Mouse (Mus musculus): ENCODE measurements around the gene Pbld1. TPM values are rescaled to one million over a fixed set of nuclear protein-coding genes. Genes with fewer than 3 reads are reported as not detected.
"Not testable (repeated sequence)": the region's sequence is repeated elsewhere in the genome, so short reads cannot be mapped to it uniquely, and the experiment has no call there.

Pbld1 gene
- polyA plus RNA-seq, 1 experiment from 2014 or later = 0.75 TPM

DNA sequence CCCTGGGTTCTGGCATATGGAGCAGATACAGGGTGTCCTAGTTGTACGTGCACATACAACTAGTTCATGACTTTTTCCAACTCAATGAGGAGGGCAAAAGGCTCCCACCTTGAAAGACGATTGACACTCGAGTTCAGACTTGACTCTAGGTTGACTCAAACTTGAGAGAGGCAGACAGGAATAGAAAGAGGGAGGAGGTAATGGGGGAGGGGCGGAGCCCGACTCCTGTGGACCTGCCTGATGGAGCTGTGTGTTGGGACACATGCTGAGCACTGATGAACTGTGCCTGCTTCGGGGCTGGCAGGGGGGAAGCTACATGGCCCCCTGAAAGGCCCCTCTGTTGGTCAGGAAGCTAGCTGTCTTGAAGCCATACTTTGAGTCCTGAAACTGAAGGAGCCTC is 7.0 kb upstream of the Pbld1 start:
- Histone ChIP-seq H3K4me3 (ENCODE audit: low read length) (no peak overlapping the region), H3K9me3 (ENCODE audit: control insufficient read depth, low read length) (no peaks in the 10 kb centered on the region), H3K27ac (ENCODE audit: low read depth, low read length) (no peak overlapping the region), H3K36me3 (ENCODE audit: control insufficient read depth, insufficient read depth, low read length) (no peaks in the 10 kb centered on the region), H3K9ac (ENCODE audit: low read depth, low read length) (no peak overlapping the region), H3K27me3 (replicated peaks; ENCODE audit: control insufficient read depth, insufficient read depth, low read length) (no peaks in the 10 kb centered on the region), H3K4me2 (ENCODE audit: low read length) (no peak overlapping the region), H3K4me1 (ENCODE audit: control insufficient read depth, insufficient read depth, low read depth, low read length) (no peaks in the 10 kb centered on the region)
- ATAC-seq = no peak
- 65% methylated on average over 6 of the region's 6 CpGs for WGBS

DNA sequence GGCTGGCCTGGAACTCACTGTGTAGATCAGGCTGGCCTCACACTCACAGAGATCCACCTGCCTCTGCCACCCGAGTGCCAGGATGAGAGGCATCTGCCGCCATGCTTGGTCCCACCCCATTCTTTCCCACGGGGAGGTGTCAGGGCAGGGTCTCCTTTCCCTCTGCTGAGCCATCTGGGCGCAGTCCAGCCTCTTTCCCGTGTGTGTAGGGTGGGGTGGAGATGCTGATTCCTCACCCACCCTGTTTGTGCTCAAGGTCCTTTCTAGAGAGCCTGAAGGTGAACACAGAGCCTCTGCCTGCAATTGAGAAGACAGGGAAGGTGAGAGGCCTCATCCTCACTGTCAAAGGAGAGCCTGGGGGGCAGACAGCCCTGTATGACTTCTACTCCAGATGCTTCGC is 5.9 kb upstream of the Pbld1 start:
- ATAC-seq; H3K9ac ChIP-seq (ENCODE audit: low read depth, low read length); H3K4me2 ChIP-seq (ENCODE audit: low read length); H3K4me1 ChIP-seq (ENCODE audit: control insufficient read depth, insufficient read depth, low read depth, low read length); H3K4me3 ChIP-seq (ENCODE audit: low read length); H3K36me3 ChIP-seq (ENCODE audit: control insufficient read depth, insufficient read depth, low read length); H3K9me3 ChIP-seq (ENCODE audit: control insufficient read depth, low read length); H3K27me3 ChIP-seq (replicated peaks; ENCODE audit: control insufficient read depth, insufficient read depth, low read length); H3K27ac ChIP-seq (ENCODE audit: low read depth, low read length): not testable (repeated sequence)
- WGBS = 90% methylated on average over 6 of the region's 6 CpGs

DNA sequence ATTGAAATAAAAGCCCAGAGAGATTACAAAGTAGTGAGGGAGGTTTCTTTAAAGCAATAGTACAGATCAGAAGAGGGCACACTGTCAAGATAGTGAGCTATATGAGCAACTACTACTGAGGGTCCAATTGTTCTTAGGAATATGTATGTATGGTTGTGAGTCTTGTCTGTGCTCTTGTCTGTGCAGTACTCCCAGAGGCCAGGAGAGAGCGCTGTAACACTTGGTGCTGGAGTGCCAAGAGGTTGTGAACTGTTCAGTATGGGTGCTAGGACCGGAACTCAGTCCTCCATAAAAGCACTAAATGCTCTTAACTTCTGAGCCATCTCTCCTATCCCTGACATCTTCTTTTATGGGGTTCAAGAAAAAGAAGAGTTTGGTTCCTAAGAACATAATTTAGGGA is 5.4 kb upstream of the Pbld1 start:
- no peak overlapping the region for H3K4me2 ChIP-seq (ENCODE audit: low read length)
- H3K36me3 ChIP-seq (ENCODE audit: control insufficient read depth, insufficient read depth, low read length) = no peaks in the 10 kb centered on the region
- H3K4me3 ChIP-seq (ENCODE audit: low read length) = no peak overlapping the region
- no peaks in the 10 kb centered on the region for H3K27me3 ChIP-seq (replicated peaks; ENCODE audit: control insufficient read depth, insufficient read depth, low read length)
- H3K4me1 ChIP-seq (ENCODE audit: control insufficient read depth, insufficient read depth, low read depth, low read length) = no peaks in the 10 kb centered on the region
- H3K9ac ChIP-seq (ENCODE audit: low read depth, low read length) = no peak overlapping the region
- ATAC-seq = no peak
- H3K9me3 ChIP-seq (ENCODE audit: control insufficient read depth, low read length) = no peaks in the 10 kb centered on the region
- H3K27ac ChIP-seq (ENCODE audit: low read depth, low read length) = no peak overlapping the region
- WGBS = 76% methylated on average over 2 of the region's 2 CpGs

DNA sequence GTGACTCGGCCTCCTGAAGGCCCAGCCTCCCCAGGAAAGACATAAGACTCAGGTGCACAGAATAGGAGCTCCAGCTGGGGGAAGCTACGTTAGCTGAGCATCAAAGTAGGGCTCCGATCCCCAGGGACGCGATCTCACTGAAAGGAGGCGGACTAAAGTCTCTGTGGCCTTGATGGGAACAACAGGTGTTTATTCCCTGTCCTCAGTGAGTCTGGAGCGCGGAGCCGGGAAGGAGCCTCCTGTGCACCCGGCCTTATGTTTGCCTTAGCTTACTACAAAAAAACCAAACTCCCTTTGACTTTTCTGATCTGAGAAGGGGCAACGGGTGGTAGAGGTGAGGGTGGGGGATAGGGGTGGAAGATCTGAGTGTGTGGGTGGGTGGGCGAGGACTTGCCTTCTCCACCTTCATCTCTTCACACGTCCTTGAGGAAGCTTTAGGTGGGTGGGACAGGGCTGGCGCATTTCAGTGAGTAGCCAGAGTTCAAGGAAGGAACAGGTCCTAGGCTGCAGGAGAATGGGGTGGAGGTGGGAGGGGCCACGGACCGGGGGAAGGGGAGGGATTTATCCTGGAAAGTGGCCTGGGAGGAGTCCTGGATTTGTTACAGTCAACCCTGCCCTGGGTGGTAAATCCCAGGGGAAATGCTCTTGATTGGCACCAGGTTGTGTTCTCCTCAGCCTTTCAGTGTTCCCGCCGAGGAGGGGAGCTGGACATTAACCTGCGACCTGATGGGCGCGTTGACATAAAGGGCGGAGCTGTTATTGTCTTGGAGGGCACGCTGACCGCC is 2.8 kb upstream of the Pbld1 start:
- 36% methylated on average over 24 of the region's 24 CpGs for WGBS

DNA sequence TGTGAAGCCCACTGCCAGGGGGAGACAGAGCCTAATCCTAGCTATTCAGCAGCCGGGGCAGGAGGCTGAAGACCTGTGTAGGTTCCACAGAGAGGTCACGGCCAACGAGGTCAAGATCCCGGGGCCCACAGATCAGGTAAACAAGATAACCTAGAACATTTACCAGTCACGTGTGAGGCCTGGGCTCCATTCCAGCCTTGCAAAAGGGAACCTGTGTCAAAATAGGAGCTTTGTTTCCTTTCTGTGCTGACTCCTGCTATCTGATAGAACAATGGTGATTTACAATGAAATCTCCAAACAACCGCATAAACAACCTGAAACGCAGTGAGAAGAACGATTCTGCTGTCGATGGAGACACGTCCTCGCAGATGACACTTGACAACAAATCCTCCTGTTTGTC is 444 bp downstream of the Pbld1 start:
- no peak overlapping the region for H3K9ac ChIP-seq (ENCODE audit: low read depth, low read length)
- no peak overlapping the region for H3K27ac ChIP-seq (ENCODE audit: low read depth, low read length)
- no peaks in the 10 kb centered on the region for H3K4me1 ChIP-seq (ENCODE audit: control insufficient read depth, insufficient read depth, low read depth, low read length)
- ATAC-seq = no peak
- no peaks in the 10 kb centered on the region for H3K36me3 ChIP-seq (ENCODE audit: control insufficient read depth, insufficient read depth, low read length)
- no peak overlapping the region for H3K4me2 ChIP-seq (ENCODE audit: low read length)
- H3K9me3 ChIP-seq (ENCODE audit: control insufficient read depth, low read length) = no peaks in the 10 kb centered on the region
- H3K27me3 ChIP-seq (replicated peaks; ENCODE audit: control insufficient read depth, insufficient read depth, low read length) = no peaks in the 10 kb centered on the region
- H3K4me3 ChIP-seq (ENCODE audit: low read length) = no peak overlapping the region
- 74% methylated on average over 11 of the region's 11 CpGs for WGBS

More for the DNA sequence above, 2.8 kb upstream of the Pbld1 start:
- no peak overlapping the region for H3K9ac ChIP-seq (ENCODE audit: low read depth, low read length)
- H3K4me1 ChIP-seq (ENCODE audit: control insufficient read depth, insufficient read depth, low read depth, low read length) = no peaks in the 10 kb centered on the region
- no peak overlapping the region for H3K27ac ChIP-seq (ENCODE audit: low read depth, low read length)
- ATAC-seq = no peak
- H3K36me3 ChIP-seq (ENCODE audit: control insufficient read depth, insufficient read depth, low read length) = no peaks in the 10 kb centered on the region
- no peak overlapping the region for H3K4me2 ChIP-seq (ENCODE audit: low read length)
- H3K27me3 ChIP-seq (replicated peaks; ENCODE audit: control insufficient read depth, insufficient read depth, low read length) = no peaks in the 10 kb centered on the region
- no peak overlapping the region for H3K4me3 ChIP-seq (ENCODE audit: low read length)
- no peaks in the 10 kb centered on the region for H3K9me3 ChIP-seq (ENCODE audit: control insufficient read depth, low read length)

DNA sequence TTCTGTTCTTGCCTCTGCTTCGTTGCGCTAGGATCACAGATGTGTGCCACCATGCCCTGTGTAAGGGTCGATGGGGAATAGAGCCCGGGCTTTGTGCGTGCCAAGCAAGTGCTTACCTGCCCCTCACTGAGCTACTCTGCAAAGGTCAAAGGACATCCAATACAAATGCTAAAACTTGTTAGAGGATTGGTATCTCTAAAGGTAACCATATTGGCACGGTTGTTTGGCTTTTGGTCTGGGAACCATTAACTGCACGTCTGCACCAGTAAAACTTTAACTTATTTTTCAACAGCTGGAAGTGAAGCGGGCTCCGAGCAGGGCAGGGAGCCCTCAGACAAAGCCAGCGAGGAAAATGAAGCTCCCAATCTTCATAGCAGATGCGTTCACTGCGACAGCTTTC is 1.3 kb downstream of the Pbld1 start:
- Histone ChIP-seq H3K27ac (ENCODE audit: low read depth, low read length) (no peak overlapping the region), H3K27me3 (replicated peaks; ENCODE audit: control insufficient read depth, insufficient read depth, low read length) (no peaks in the 10 kb centered on the region), H3K9me3 (ENCODE audit: control insufficient read depth, low read length) (no peaks in the 10 kb centered on the region), H3K4me3 (ENCODE audit: low read length) (no peak overlapping the region), H3K4me2 (ENCODE audit: low read length) (no peak overlapping the region), H3K36me3 (ENCODE audit: control insufficient read depth, insufficient read depth, low read length) (no peaks in the 10 kb centered on the region), H3K9ac (ENCODE audit: low read depth, low read length) (no peak overlapping the region), H3K4me1 (ENCODE audit: control insufficient read depth, insufficient read depth, low read depth, low read length) (no peaks in the 10 kb centered on the region)
- WGBS = 72% methylated on average over 11 of the region's 12 CpGs
- no peak for ATAC-seq

DNA sequence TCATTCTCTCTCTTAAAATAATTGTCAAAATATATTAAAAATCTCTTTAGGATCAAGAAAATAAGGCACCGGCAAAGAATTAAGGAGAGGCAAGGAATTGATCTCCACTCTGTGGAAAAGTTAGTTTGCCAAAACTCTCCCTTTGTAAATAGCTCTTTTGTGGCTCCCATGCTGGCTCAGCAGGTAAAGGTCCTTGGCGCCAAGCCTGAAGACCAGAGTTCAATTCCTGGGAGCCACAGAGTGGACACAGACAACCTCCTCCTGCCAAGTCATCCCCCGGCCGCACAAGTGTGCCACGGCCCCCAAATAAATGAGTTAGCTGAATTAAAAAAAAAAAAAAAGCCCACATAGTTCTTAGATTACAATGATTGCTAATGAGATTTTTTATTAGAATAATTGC is 2.7 kb downstream of the Pbld1 start:
- 90% methylated on average over 5 of the region's 5 CpGs for WGBS
- no peaks in the 10 kb centered on the region for H3K9me3 ChIP-seq (ENCODE audit: control insufficient read depth, low read length)
- no peak overlapping the region for H3K4me3 ChIP-seq (ENCODE audit: low read length)
- H3K27me3 ChIP-seq (replicated peaks; ENCODE audit: control insufficient read depth, insufficient read depth, low read length) = no peaks in the 10 kb centered on the region
- no peaks in the 10 kb centered on the region for H3K4me1 ChIP-seq (ENCODE audit: control insufficient read depth, insufficient read depth, low read depth, low read length)
- no peaks in the 10 kb centered on the region for H3K36me3 ChIP-seq (ENCODE audit: control insufficient read depth, insufficient read depth, low read length)
- ATAC-seq = no peak
- no peak overlapping the region for H3K4me2 ChIP-seq (ENCODE audit: low read length)
- no peak overlapping the region for H3K27ac ChIP-seq (ENCODE audit: low read depth, low read length)
- H3K9ac ChIP-seq (ENCODE audit: low read depth, low read length) = no peak overlapping the region

DNA sequence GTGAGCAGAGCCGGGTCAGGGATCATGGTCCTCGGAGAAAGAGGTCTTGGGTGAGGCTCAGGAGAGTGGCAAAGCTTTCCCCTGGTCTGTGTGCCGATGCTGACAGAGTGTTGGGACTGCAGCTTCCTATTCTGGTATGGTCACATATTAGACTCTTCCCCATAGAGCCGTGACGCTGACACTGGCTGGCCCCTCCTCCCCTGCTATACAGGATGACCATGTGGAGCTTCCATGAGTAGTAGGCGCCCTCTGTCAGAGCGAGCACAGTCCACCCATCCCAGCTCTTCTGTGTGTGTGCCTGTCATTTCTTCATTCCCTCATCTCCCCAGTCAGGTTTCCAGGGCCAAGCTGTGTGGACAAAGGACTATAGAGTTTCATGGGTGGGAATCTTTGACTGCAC is 3.4 kb downstream of the Pbld1 start:
- ATAC-seq = no peak
- no peaks in the 10 kb centered on the region for H3K9me3 ChIP-seq (ENCODE audit: control insufficient read depth, low read length)
- H3K36me3 ChIP-seq (ENCODE audit: control insufficient read depth, insufficient read depth, low read length) = no peaks in the 10 kb centered on the region
- no peak overlapping the region for H3K9ac ChIP-seq (ENCODE audit: low read depth, low read length)
- H3K4me3 ChIP-seq (ENCODE audit: low read length) = no peak overlapping the region
- no peaks in the 10 kb centered on the region for H3K4me1 ChIP-seq (ENCODE audit: control insufficient read depth, insufficient read depth, low read depth, low read length)
- H3K27me3 ChIP-seq (replicated peaks; ENCODE audit: control insufficient read depth, insufficient read depth, low read length) = no peaks in the 10 kb centered on the region
- no peak overlapping the region for H3K4me2 ChIP-seq (ENCODE audit: low read length)
- H3K27ac ChIP-seq (ENCODE audit: low read depth, low read length) = no peak overlapping the region
- WGBS = 55% methylated on average over 7 of the region's 7 CpGs

DNA sequence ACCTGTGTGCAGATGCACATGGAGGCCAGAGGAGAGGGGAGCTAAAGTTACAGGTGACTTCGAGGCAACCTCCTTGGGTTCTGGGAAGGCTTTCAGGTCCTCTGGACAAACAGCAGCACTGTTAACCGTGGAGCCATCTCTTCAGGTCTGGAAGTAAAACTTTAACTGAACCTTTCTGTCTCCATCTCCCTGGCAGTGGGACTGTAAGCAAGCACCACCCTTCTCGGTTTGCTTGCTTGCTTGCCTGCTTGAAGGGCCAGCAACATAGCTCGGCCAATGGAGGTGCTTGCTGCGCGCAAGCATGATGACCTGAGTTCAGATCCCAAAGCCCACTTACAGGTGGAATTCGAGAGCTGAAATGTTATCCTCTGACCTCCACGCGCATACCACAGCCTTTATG is 4.6 kb downstream of the Pbld1 start:
- 89% methylated on average over 9 of the region's 9 CpGs for WGBS
- Histone ChIP-seq H3K4me2 (ENCODE audit: low read length) (no peak overlapping the region), H3K4me3 (ENCODE audit: low read length) (no peak overlapping the region), H3K27ac (ENCODE audit: low read depth, low read length) (no peak overlapping the region), H3K36me3 (ENCODE audit: control insufficient read depth, insufficient read depth, low read length) (no peaks in the 10 kb centered on the region), H3K27me3 (replicated peaks; ENCODE audit: control insufficient read depth, insufficient read depth, low read length) (no peaks in the 10 kb centered on the region), H3K4me1 (ENCODE audit: control insufficient read depth, insufficient read depth, low read depth, low read length) (no peaks in the 10 kb centered on the region), H3K9ac (ENCODE audit: low read depth, low read length) (no peak overlapping the region), H3K9me3 (ENCODE audit: control insufficient read depth, low read length) (no peaks in the 10 kb centered on the region)
- ATAC-seq = no peak

All from hindbrain, embryonic 16.5 days (tissue).